Mouse (Mus musculus): ENCODE measurements at regions not wholly inside any gene's neighbourhood (a gene's known extent, or its start where the extent isn't known, plus 50 kb on each side); places are given as distances from the start of the nearest gene placed in this dataset.

DNA sequence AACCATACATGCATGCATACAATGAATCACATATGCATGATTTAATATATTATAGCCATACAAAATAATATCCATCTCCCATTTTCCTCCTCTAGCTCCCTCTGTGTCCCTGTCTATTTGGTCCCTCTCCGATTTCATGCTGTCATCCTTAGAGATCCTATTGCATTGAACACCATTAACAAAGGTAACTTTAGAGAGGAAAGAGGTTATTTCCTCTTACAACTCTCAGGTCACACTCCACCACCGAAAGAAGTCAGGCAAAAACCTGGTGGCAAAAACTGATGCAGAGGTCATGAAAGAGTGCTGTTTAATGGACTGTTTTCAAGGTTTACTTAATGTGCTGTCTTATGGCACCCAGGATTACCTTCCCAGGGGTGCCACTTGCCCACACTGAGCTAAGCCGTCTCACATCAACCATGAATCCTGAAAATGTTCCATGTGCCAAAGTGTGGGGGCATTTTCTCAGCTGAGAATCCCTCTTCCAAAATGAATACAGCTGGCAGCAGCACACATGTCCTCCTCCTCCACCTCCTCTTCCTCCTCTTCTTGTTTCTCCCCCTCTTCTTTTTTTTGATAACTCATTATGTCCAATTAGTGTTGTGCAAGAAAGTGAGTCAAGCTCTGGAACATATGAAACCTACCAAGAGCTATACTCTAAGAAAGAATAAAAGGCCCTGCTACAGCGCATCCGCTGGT lies 212.4 kb downstream of the Efhb start:
- DNase-seq, result peak; percentile 3

DNA sequence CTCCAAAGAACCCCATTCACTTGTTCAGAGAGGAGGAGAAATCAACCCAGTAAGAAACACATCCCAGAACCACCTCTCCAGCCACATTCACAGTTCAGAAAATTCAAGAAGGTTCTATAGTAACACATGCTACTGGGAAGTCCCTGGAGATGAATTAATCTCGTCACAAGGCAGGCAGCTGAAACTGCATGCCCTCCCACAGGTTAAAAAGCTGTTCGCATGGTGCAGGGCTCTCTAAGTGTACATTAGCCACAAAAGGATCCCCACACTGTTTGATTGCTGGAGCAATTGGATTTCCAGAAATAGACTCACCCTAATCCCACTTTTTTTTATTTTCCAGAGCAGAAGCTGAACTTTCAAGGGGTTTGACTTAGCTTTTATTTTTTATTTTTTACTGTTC lies 214.6 kb downstream of the Efhb start:
- no peak for DNase-seq

DNA sequence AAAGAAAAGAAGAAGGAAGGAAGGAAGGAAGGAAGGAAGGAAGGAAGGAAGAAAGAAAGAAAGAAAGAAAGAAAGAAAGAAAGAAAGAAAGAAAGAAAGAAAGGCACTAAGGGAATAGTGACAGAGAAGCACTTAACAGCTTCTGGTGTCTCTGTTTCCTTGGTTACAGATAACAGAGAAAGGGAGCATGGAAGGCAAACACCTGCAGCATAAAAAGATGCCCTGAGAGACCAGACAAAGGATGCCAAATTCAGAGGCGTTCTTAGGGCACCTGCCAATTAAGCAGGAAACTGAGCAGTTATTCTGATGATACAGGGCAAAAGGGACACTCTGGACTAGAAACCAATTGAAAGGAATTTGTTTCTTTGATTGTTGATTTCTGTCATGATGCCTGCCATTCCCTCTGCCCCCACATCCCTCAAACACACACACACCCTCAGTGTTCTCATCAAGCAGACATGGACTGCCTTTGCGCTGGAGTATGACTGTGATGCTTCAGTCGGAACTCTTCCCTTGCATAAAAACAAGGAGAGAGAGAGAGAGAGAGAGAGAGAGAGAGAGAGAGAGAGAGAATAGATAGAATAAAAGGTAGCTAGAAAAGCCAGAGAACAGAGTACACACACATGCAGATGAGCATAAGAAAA lies 215.4 kb downstream of the Efhb start:
- no peak for DNase-seq

DNA sequence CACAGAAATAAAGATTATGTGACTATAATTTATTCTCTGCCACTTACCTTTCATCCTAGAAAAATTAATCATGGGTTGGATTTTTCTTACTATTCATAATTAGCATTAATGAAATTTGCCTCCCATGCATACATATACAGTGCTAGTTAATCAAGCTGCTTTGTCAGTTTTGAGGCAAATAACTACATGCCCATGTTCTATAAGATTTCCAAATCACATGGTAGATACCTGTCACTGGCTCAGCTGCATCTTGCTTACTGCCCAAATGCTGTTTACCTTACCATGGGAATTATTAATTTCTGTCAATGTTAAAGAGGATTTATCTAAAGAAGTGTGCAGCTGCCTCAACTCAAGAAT lies 252.7 kb downstream of the Efhb start:
- no peak for DNase-seq

DNA sequence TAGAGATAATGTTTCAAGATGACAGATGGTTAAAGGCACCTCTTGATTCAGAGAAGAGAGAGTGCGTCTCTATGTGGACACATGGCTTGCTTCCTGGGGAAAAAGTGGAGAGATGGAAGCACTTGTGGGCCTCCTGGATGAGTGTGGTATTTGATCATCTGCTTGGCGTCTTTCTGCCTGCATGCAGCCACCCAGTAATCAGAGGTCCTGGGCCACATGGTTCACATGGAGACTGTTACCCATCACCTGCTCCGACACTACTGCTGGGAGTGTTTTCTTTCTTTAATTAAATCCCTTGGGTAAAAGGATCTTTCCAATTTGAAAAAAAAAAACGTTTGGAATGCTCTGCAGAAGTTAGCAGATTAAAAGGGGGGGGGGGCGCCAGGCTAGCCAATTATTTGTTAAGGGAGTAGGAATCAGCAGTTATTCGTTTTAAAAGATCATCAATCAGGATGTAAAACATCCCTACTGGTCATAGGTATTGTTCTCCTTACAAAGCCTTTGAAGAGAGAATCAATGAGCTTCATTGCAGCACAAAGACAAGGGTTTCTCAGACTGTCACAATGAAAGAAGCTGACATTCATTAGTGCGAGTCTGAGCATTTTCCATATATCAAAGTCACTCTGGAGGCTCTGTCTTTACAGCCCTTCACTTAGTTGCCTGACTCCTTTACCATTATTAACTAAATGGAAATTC lies 253.3 kb downstream of the Efhb start:
- DNase-seq, result no peak
